Mouse (Mus musculus): Measurements from ENCODE around the gene Atg16l2.

The Atg16l2 gene

GRCm38 (mm10) chr7:101292086-101292485 is 10.0 kb downstream of the Atg16l2 start:
- DNase-seq (ENCODE audit: low spot score): no peak

- DNase-seq (ENCODE audit: low spot score): no peak
These were observed 10.4 kb downstream of the Atg16l2 start for GRCm38 (mm10) chr7:101291641-101292040.

GRCm38 (mm10) chr7:101291211-101291610 is 10.8 kb downstream of the Atg16l2 start:
- DNase-seq (ENCODE audit: low spot score): no peak

- no peak for DNase-seq (ENCODE audit: low spot score)
These were observed 11.7 kb downstream of the Atg16l2 start for GRCm38 (mm10) chr7:101290401-101290800.

- DNase-seq (ENCODE audit: low spot score): no peak
These were observed 13.6 kb downstream of the Atg16l2 start for GRCm38 (mm10) chr7:101288436-101288835.

- DNase-seq (ENCODE audit: low spot score): no peak
These were observed 14.2 kb downstream of the Atg16l2 start for GRCm38 (mm10) chr7:101287820-101288219.

- no peak for DNase-seq (ENCODE audit: low spot score)
These were observed 15.2 kb downstream of the Atg16l2 start for GRCm38 (mm10) chr7:101286891-101287290.

- DNase-seq (ENCODE audit: low spot score): no peak
These were observed 17.5 kb downstream of the Atg16l2 start for GRCm38 (mm10) chr7:101284504-101284903.

GRCm38 (mm10) chr7:101282721-101283120 is 19.3 kb downstream of the Atg16l2 start:
- DNase-seq (ENCODE audit: low spot score): no peak

GRCm38 (mm10) chr7:101272466-101273160 is 29.4 kb downstream of the Atg16l2 start:
- DNase-seq (ENCODE audit: low spot score): no peak

- no peak for DNase-seq (ENCODE audit: low spot score)
These were observed 30.4 kb downstream of the Atg16l2 start for GRCm38 (mm10) chr7:101271602-101272001.

GRCm38 (mm10) chr7:101267457-101268259 is 34.4 kb downstream of the Atg16l2 start:
- no peak for DNase-seq (ENCODE audit: low spot score)

- no peak for DNase-seq (ENCODE audit: low spot score)
These were observed 38.5 kb downstream of the Atg16l2 start for GRCm38 (mm10) chr7:101263511-101263910.

GRCm38 (mm10) chr7:101261941-101262546 is 40.0 kb downstream of the Atg16l2 start:
- no peak for DNase-seq (ENCODE audit: low spot score)

- no peak for DNase-seq (ENCODE audit: low spot score)
These were observed 43.6 kb downstream of the Atg16l2 start for GRCm38 (mm10) chr7:101258482-101258881.

GRCm38 (mm10) chr7:101253071-101253470 is 49.0 kb downstream of the Atg16l2 start:
- DNase-seq (ENCODE audit: low spot score): no peak

GRCm38 (mm10) chr7:101249173-101249572 is 52.9 kb downstream of the Atg16l2 start:
- no peak for DNase-seq (ENCODE audit: low spot score)

GRCm38 (mm10) chr7:101248760-101249159 is 53.3 kb downstream of the Atg16l2 start:
- DNase-seq (ENCODE audit: low spot score): no peak

GRCm38 (mm10) chr7:101236712-101237473 is 65.2 kb downstream of the Atg16l2 start:
- no peak for DNase-seq (ENCODE audit: low spot score)

- DNase-seq (ENCODE audit: low spot score): no peak
These were observed 69.3 kb downstream of the Atg16l2 start for GRCm38 (mm10) chr7:101232716-101233115.

GRCm38 (mm10) chr7:101231458-101231857 is 70.6 kb downstream of the Atg16l2 start:
- DNase-seq (ENCODE audit: low spot score): no peak

GRCm38 (mm10) chr7:101229336-101229735 is 72.7 kb downstream of the Atg16l2 start:
- no peak for DNase-seq (ENCODE audit: low spot score)
